Mouse (Mus musculus) splenic B cell, adult 2 months (primary cell): ENCODE measurements around the gene Nck2.

ENCODE experiments used
- DNase-seq: peaks from one replicate; pipeline ENCODE4 v3.0.0-alpha.2; 2011; ENCODE audit warnings: low read depth, low spot score
- H3K27me3 ChIP-seq: 2 replicates; pipeline ENCODE4 v1.6.1; 2012; ENCODE audit warnings: mild to moderate bottlenecking, low read length, moderate library complexity, mixed read lengths; ENCODE audit not compliant: control insufficient read depth, poor library complexity, insufficient read depth, severe bottlenecking
- H3K36me3 ChIP-seq: 2 replicates; pipeline ENCODE4 v1.6.1; 2012; ENCODE audit warnings: mild to moderate bottlenecking, low read length, moderate library complexity, mixed read lengths; ENCODE audit not compliant: control insufficient read depth, poor library complexity, insufficient read depth, severe bottlenecking

Gene Nck2

GRCm38 (mm10) chr1:43414228-43414627, 30.2 kb upstream of the Nck2 start:
- no peaks in the 10 kb centered on the region for H3K27me3 ChIP-seq
- H3K36me3 ChIP-seq: no peaks in the 10 kb centered on the region
- DNase-seq: no peak

GRCm38 (mm10) chr1:43414971-43415370, 29.4 kb upstream of the Nck2 start:
- Histone ChIP-seq H3K36me3 (no peaks in the 10 kb centered on the region), H3K27me3 (no peaks in the 10 kb centered on the region)
- DNase-seq: no peak

GRCm38 (mm10) chr1:43422969-43423748, 21.2 kb upstream of the Nck2 start:
- no peaks in the 10 kb centered on the region for H3K27me3 ChIP-seq
- no peak for DNase-seq
- no peaks in the 10 kb centered on the region for H3K36me3 ChIP-seq

GRCm38 (mm10) chr1:43426526-43426925, 17.9 kb upstream of the Nck2 start:
- DNase-seq: no peak
- Histone ChIP-seq H3K36me3 (no peaks in the 10 kb centered on the region), H3K27me3 (no peaks in the 10 kb centered on the region)

GRCm38 (mm10) chr1:43426993-43427535, 17.3 kb upstream of the Nck2 start:
- Histone ChIP-seq H3K27me3 (no peaks in the 10 kb centered on the region), H3K36me3 (no peaks in the 10 kb centered on the region)
- DNase-seq: no peak

- H3K36me3 ChIP-seq: no peaks in the 10 kb centered on the region
- DNase-seq: peak; percentile 19
- no peaks in the 10 kb centered on the region for H3K27me3 ChIP-seq
These were observed 14.2 kb upstream of the Nck2 start for GRCm38 (mm10) chr1:43429924-43430876.

GRCm38 (mm10) chr1:43433853-43434252, 10.5 kb upstream of the Nck2 start:
- no peaks in the 10 kb centered on the region for H3K36me3 ChIP-seq
- no peak for DNase-seq
- H3K27me3 ChIP-seq: no peaks in the 10 kb centered on the region

- no peaks in the 10 kb centered on the region for H3K27me3 ChIP-seq
- DNase-seq: no peak
- H3K36me3 ChIP-seq: no peaks in the 10 kb centered on the region
These were observed 7.8 kb upstream of the Nck2 start for GRCm38 (mm10) chr1:43436554-43436953.

GRCm38 (mm10) chr1:43439261-43439660, 5.1 kb upstream of the Nck2 start:
- Histone ChIP-seq H3K36me3 (no peaks in the 10 kb centered on the region), H3K27me3 (no peaks in the 10 kb centered on the region)
- no peak for DNase-seq

- Histone ChIP-seq H3K36me3 (no peaks in the 10 kb centered on the region), H3K27me3 (no peaks in the 10 kb centered on the region)
- DNase-seq: no peak
These were observed 1.8 kb upstream of the Nck2 start for GRCm38 (mm10) chr1:43442568-43442967.

- Histone ChIP-seq H3K27me3 (no peaks in the 10 kb centered on the region), H3K36me3 (no peaks in the 10 kb centered on the region)
- peak; percentile 67 for DNase-seq
These were observed 1.1 kb downstream of the Nck2 start for GRCm38 (mm10) chr1:43445170-43446088.

- DNase-seq: peak; percentile 59
- H3K36me3 ChIP-seq: no peaks in the 10 kb centered on the region
- no peaks in the 10 kb centered on the region for H3K27me3 ChIP-seq
These were observed 1.7 kb downstream of the Nck2 start for GRCm38 (mm10) chr1:43446089-43446533.

GRCm38 (mm10) chr1:43446731-43447601, 2.6 kb downstream of the Nck2 start:
- Histone ChIP-seq H3K36me3 (no peaks in the 10 kb centered on the region), H3K27me3 (no peaks in the 10 kb centered on the region)
- peak; percentile 22 for DNase-seq
